Mouse (Mus musculus): ENCODE data around the gene 1700019D03Rik.

DNA sequence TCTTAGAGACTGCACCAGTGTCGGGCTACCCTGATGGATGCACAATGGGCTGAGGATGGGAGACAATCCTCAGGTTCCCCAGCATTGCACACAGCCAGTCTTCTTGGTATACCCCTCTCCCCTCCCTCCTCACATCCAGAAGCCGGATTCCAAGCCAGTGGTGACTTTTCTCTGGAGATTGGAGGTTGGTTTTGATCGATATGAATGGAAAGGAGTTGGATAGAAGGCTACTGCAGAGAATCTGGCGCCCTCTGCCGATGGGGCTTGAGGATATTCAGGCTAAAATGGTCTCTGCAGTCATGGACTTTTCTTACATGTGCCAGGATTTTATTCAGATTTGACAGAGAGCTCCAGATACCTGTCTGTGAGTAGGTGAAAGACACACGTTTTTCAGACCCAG is 64.9 kb downstream of the 1700019D03Rik start:
- TF ChIP-seq CTCF (IDR thresholded peaks at IDR 0.05; ENCODE audit: low read depth) (peak; percentile 75), EP300 (IDR thresholded peaks at IDR 0.05; ENCODE audit: low read depth) (no peak)

Measured in liver, postnatal 0 days (tissue).